Comparison of ENCODE assay signal across 13 mouse cellular contexts in the genomic region with DNA sequence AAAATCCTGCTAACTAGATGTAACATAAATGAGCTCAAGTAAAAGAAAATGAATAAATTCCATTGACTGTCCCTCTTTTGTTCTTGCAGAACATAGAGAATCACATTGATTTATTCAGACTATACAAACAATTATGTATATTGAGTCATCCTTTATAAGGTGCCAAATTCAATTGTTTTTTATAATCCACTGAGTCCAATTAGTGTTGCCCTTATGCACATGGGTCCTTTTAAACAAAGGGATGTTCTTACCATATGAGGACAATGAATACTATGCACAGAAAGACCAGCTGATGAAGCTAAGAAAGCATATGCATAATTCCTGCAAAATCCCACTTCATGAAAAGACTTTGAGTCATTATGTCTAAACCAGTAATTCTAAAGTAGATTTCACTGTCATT.
"Had no signal": no experiment of that assay in that cellular context is flagged by ENCODE, and none has a peak within 500 bp of the region (broad histone marks: within the 10 kb centered on the region; RNA-seq: fewer than 3 reads in every experiment).

No protein-coding gene starts in this region.

- H3K4me3 ChIP-seq: layer of hippocampus, adult 2 months; limb, embryonic 13.5 days; myocyte had no signal

- H3K27me3 ChIP-seq: limb, embryonic 13.5 days had no signal

- DNase-seq: kidney, adult 18-20 months; kidney, postnatal 10 days; kidney, postnatal 4 days; left cerebral cortex, postnatal 4 days; lung, adult 18-20 months; right cerebral cortex, postnatal 4 days; spleen, adult 18-20 months; thymus, adult 18-20 months; thymus, postnatal 14 days had no signal

- H3K36me3 ChIP-seq: limb, embryonic 13.5 days had no signal

- H3K4me1 ChIP-seq: limb, embryonic 13.5 days had no signal

- H3K9me3 ChIP-seq: limb, embryonic 13.5 days had no signal

- H3K27ac ChIP-seq: layer of hippocampus, adult 2 months; limb, embryonic 13.5 days; liver, embryonic 14.5 days had no signal

- H3K9ac ChIP-seq: limb, embryonic 13.5 days; liver, embryonic 14.5 days had no signal

- H3K4me2 ChIP-seq: limb, embryonic 13.5 days had no signal
